Mouse (Mus musculus) liver, postnatal 0 days (tissue): ENCODE measurements around the gene Rtkn. TPM values are rescaled to one million over a fixed set of nuclear protein-coding genes. Genes with fewer than 3 reads are reported as not detected.

Experiments used
- ATAC-seq: fragments of 200-750 bp; cut with Nextera tagmentation; 2 replicates; pipeline ENCODE4 v1.8.0; 2017; ENCODE audit warnings: mild to moderate bottlenecking, moderate library complexity
- DNase-seq: peaks from one replicate; pipeline ENCODE4 v3.0.0-alpha.2; 2016
- H3K27ac ChIP-seq: fragments of 300-500 bp; sonication (generic); 2 replicates; pipeline ENCODE4 v1.5.1; 2014; ENCODE audit warnings: antibody characterized with exemption, moderate library complexity, mild to moderate bottlenecking, low read depth
- H3K27me3 ChIP-seq: fragments of 300-500 bp; sonication (generic); 2 replicates; pipeline ENCODE4 v1.6.1; 2014; ENCODE audit warnings: low read length, control low read depth, mixed read lengths; ENCODE audit not compliant: insufficient read depth
- H3K36me3 ChIP-seq: fragments of 300-500 bp; sonication (generic); replicated peaks from 2 replicates; pipeline ENCODE4 v1.6.1; 2014; ENCODE audit warnings: mild to moderate bottlenecking, control low read depth, low read length, moderate library complexity, mixed read lengths; ENCODE audit not compliant: insufficient read depth
- H3K4me1 ChIP-seq: fragments of 300-500 bp; sonication (generic); 2 replicates; pipeline ENCODE4 v1.6.1; 2014; ENCODE audit warnings: antibody characterized with exemption, mild to moderate bottlenecking, control low read depth; ENCODE audit not compliant: insufficient read depth
- H3K4me2 ChIP-seq: fragments of 300-500 bp; sonication (generic); 2 replicates; pipeline ENCODE4 v1.6.1; 2014; ENCODE audit warnings: low read depth, mild to moderate bottlenecking, low read length, moderate library complexity, mixed read lengths
- H3K4me3 ChIP-seq: fragments of 300-500 bp; sonication (generic); 2 replicates; pipeline ENCODE4 v1.5.1; 2014; ENCODE audit warnings: low read depth, low read length
- H3K9ac ChIP-seq: fragments of 300-500 bp; sonication (generic); replicated peaks from 2 replicates; pipeline ENCODE4 v1.6.1; 2014; ENCODE audit warnings: mild to moderate bottlenecking, moderate library complexity
- H3K9me3 ChIP-seq: fragments of 300-500 bp; sonication (generic); 2 replicates; pipeline ENCODE4 v1.6.1; 2016; ENCODE audit warnings: mild to moderate bottlenecking, control low read depth, low read length, mixed read lengths
- CTCF ChIP-seq: sonication (generic); IDR thresholded peaks from 2 replicates; pipeline ENCODE4 v1.5.1; 2016; ENCODE audit warnings: antibody characterized with exemption, low read depth
- EP300 ChIP-seq: IDR thresholded peaks from 2 replicates; pipeline ENCODE4 v1.6.1; 2016; ENCODE audit warnings: antibody characterized with exemption, low read depth, mild to moderate bottlenecking
- WGBS: fragments of 180-500 bp; shearing (Covaris S2); extraction: QIAGEN DNeasy Blood & Tissue Kit; methylation state at CpG from one replicate; pipeline ENCODE4 v1.1.7; 2014; ENCODE audit not compliant: insufficient replicate concordance; 5-methylcytosine and 5-hydroxymethylcytosine counted together
- polyA plus RNA-seq: library from polyadenylated mRNA; unstranded; fragments of >200 nt; fragmentation: Nextera tagmentation; extraction: Ambion mirVana; gene quantifications from 2 replicates; pipeline ENCODE4 v1.2.1, GENCODE M21; 2015

Rtkn gene
- polyA plus RNA-seq, result 7.0 and 7.1 TPM in 2 replicates

DNA sequence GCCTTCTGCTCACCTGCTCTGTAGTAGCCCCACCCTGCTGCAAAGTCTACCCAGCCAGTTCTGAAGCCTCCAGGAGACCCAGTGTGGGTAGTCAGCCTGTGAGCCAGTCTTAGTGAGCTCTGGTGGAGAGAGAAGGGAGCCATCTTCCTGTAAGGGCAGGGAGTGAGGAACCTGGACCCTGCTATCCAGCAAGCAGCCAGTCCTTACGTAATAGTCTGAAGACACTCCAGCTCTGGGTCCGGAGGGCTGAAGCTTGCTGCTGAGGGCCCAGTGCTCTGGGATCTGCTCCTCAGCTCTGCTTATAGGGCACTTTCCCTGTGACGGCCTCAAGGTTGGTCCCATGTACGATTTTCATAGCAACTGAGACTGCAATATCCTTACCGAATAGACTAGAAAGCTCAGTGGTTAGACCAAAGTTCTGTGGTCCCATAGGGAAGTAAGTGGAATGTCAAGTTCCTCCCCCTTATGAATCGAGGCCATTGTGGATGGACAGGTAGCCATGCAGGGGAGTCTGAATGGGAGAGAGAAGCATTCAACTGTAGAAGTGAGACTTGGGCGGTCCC, at the start of gene Rtkn:
TSS of gene Rtkn (plus strand) at position 513 of the 563 bp plus-strand sequence.
- no peaks in the 10 kb centered on the region for H3K9me3 ChIP-seq
- no peaks in the 10 kb centered on the region for H3K36me3 ChIP-seq
- no peak for TF ChIP-seq CTCF
- no peak for TF ChIP-seq EP300
- WGBS, result 57% methylated on average over 7 of the region's 7 CpGs
- peak; percentile 14 for DNase-seq
- peak within 1 kb of the TSS; percentile 87 for H3K4me2 ChIP-seq
- no peaks in the 10 kb centered on the region for H3K27me3 ChIP-seq
- peak within 1 kb of the TSS; percentile 86; the same call in 1 of the 2 replicates for H3K27ac ChIP-seq
- peak within 1 kb of the TSS; percentile 75 for H3K9ac ChIP-seq
- peak within 1 kb of the TSS; percentile 56 for H3K4me3 ChIP-seq
- ATAC-seq, result no peak
- H3K4me1 ChIP-seq, result peaks cover 44% of the 10 kb centered on the region

DNA sequence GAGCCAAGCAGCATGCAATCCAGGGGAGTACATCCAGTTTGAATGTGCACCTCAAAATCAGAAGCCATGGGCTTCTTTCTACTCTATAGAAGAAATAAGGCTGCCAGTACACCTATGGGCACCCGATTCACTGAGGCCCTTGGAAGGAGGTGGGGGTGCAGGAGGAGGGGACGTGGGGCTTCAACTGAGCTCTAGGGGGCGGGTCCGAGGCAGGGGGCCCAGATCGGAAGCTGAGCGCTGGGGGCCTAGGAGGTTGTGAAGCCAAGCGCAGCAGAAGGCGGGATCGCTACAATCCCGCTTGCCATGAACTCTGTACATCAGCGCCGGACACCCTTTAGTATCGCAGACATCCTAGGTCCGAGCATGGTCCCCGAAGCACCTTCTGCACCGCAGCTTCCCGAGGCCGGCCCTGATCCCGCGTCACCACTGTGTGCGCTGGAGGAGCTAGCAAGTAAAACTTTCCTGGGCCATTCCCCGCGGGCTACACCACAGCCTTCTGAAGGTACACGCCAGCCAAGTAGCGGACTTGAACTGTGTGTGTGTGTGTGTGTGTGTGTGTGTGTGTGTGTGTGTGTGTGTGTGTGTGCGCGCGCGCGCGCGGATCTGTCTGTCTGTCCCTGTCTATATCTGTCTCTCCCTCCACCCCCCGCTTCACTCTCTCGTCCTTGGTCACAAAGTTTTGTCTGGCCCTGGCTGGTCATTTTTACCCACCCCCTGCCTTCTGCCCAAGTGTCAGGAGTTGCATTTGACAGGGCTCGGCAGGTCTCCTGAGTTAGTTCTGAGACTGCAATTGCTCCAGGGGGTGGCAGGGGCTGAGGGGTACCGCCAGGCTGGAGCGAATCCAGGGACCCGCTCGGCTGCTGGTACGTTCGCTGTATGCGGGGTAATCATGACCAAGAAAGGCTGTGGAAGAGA, 48.9 kb upstream of the Rtkn start, which contains the start of gene Lbx2:
TSS of gene Lbx2 (plus strand) at position 247 of the 915 bp plus-strand sequence.
- TF ChIP-seq EP300, result no peak
- no peak for TF ChIP-seq CTCF
- WGBS, result 4% methylated on average over 35 of the region's 42 CpGs
- ATAC-seq, result no peak
- Histone ChIP-seq H3K4me1 (peaks cover 12% of the 10 kb centered on the region), H3K27me3 (peaks cover 66% of the 10 kb centered on the region), H3K9me3 (no peaks in the 10 kb centered on the region), H3K9ac (no peak within 1 kb of the TSS), H3K27ac (no peak within 1 kb of the TSS), H3K36me3 (peaks cover 2% of the 10 kb centered on the region; the same call in 1 of the 2 replicates), H3K4me3 (peak within 1 kb of the TSS; percentile 21), H3K4me2 (peak within 1 kb of the TSS; percentile 55)
- no peak for DNase-seq

DNA sequence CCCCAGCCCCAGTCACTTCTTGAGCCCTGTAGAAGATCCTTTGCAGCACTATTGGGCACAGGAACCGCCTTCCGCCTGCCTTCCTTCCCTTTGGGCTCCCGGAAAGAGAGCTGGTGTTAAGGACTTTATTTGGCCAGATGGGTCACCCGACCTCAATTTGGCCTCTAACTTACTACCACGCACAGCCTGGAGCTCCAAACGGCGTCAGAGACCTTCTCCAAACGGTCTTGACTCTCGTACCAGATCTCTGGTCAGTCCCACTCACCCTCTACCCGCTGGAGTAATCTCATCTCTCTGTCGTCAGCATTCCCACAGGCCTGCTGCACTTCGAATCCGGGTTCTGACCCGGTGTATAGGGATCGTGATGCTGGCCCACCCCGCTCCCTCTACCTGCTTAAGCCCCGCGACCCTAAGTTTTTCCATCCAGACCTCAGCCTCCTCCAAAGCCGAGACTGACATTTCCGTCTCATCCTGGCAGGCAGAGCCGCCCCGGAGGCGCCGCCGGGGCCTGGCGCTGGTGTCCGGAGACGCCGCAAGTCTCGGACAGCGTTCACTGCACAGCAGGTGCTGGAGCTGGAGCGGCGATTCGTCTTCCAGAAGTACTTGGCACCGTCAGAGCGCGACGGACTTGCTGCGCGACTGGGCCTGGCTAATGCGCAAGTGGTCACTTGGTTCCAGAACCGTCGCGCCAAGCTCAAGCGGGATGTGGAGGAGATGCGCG, 47.9 kb upstream of the Rtkn start:
- TF ChIP-seq CTCF, result no peak
- H3K4me1 ChIP-seq, result peaks cover 12% of the 10 kb centered on the region
- H3K27me3 ChIP-seq, result peaks cover 66% of the 10 kb centered on the region
- H3K36me3 ChIP-seq, result 0 out of 2 replicates have a peak, but pooled peaks cover 1% of the 10 kb centered on the region
- peak overlapping the region; percentile 21 for H3K4me3 ChIP-seq
- H3K9ac ChIP-seq, result no peak overlapping the region
- H3K9me3 ChIP-seq, result no peaks in the 10 kb centered on the region
- WGBS, result 6% methylated on average over 47 of the region's 47 CpGs
- DNase-seq, result no peak
- no peak overlapping the region for H3K27ac ChIP-seq
- ATAC-seq, result no peak
- H3K4me2 ChIP-seq, result peak overlapping the region; percentile 55

DNA sequence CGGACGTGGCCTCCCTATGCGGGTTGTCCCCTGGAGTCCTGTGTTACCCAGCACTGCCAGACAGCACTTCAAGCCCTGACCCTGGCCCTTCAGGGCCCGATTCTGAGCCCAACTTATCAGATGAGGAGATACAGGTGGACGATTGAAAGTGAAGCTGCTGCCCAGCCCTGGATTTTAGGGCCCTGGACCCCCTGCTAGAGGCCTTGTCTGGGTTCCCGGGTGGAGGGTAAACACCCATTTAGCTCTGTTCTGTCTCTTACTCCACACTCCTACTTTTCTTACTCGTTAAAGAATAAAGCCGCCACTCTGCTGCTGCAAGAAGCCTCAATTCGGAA, 47.4 kb upstream of the Rtkn start:
- Histone ChIP-seq H3K4me3 (peak overlapping the region; percentile 21; the same call in 1 of the 2 replicates), H3K9ac (no peak overlapping the region), H3K4me1 (peaks cover 12% of the 10 kb centered on the region), H3K27me3 (peaks cover 62% of the 10 kb centered on the region), H3K27ac (no peak overlapping the region), H3K9me3 (no peaks in the 10 kb centered on the region), H3K4me2 (peak overlapping the region; percentile 55), H3K36me3 (no peaks in the 10 kb centered on the region)
- no peak for ATAC-seq
- WGBS, result 20% methylated on average over 9 of the region's 9 CpGs
- DNase-seq, result no peak
- TF ChIP-seq CTCF (no peak), EP300 (no peak)

DNA sequence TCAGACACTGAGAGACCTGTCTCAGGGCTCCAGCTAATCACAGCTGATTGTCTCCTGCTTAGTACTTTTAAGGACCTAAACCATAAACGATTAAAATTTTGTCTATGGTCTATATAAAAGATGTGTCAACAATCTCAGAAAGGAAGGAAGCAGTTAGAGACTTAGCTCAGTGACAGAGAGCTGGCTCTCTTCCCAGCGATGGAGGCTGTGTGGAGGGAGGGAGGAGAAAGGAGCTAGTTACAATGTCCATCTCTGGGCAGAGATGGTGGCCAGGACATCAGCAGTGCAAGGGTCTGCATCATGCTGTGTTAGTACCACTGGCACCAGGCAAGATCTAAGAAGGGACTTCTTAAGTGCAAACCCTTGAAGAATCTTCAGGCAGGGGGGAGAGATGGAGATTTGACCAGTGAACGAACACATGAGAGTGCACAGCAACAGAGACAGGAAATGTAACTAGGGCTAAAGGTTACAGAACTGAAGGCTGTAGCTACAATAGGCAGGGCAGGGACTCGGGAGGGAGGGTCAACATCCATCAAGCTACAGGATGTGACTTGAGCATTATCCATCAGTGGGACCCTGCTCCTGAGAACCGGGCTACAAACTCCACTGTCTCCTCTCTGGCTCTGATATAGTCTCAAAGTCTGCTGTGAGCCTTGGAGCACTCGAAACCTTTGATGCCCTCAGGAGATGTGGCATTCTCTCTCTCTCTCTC, 42.7 kb upstream of the Rtkn start:
- peaks cover 20% of the 10 kb centered on the region for H3K27me3 ChIP-seq
- no peak for DNase-seq
- H3K27ac ChIP-seq, result no peak overlapping the region; the same call in 1 of the 2 replicates
- 17% methylated on average over 6 of the region's 6 CpGs for WGBS
- peaks cover 2% of the 10 kb centered on the region for H3K4me1 ChIP-seq
- no peak for ATAC-seq
- H3K36me3 ChIP-seq, result no peaks in the 10 kb centered on the region
- TF ChIP-seq EP300 (no peak), CTCF (no peak)
- H3K4me2 ChIP-seq, result no peak overlapping the region
- no peaks in the 10 kb centered on the region for H3K9me3 ChIP-seq
- no peak overlapping the region for H3K9ac ChIP-seq
- H3K4me3 ChIP-seq, result no peak overlapping the region
